In the genomic region with DNA sequence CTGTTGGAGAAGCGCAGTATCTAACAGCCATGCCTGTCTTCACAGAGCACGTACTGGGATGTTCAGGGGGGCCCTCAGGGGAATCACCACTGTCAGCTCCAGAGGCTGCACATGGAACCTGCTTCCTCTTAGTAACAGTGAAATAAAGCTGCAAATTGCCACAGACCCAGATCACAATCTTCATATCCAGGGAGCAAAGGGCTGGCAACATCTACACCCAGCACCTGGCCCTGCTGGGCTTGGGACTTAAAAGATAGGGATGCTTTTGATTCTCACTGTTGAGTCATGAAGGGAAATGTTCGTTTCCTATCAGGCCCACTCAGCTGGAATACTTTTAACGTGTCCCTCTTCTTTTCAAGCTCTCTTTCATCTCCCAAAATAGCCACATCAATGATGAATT, we compare ENCODE assay signal across 19 mouse cellular contexts.
DNase-seq lines count a peak whose midpoint lies in the region; ATAC-seq and TF ChIP-seq lines count a peak whose summit lies in the region.
"Had no signal": no experiment of that assay in that cellular context is flagged by ENCODE, and none has a peak within 500 bp of the region (broad histone marks: within the 10 kb centered on the region; RNA-seq: fewer than 3 reads in every experiment).

No protein-coding gene starts in this region.

- TF ChIP-seq CTCF in liver, postnatal 0 days (IDR thresholded peaks at IDR 0.05; ENCODE audit: low read depth): no peak

- H3K4me3 ChIP-seq in liver, embryonic 11.5 days (ENCODE audit: low read depth, low read length): no peak overlapping the region
- H3K4me3 ChIP-seq in liver, embryonic 12.5 days: no peak overlapping the region
- H3K4me3 ChIP-seq in liver, postnatal 0 days (ENCODE audit: low read depth, low read length): no peak overlapping the region
- H3K4me3 ChIP-seq in forebrain, embryonic 16.5 days (replicated peaks; ENCODE audit: low read length): no peak overlapping the region
- H3K4me3 ChIP-seq: embryonic facial prominence, embryonic 10.5 days; heart, embryonic 12.5 days; hindbrain, embryonic 15.5 days had no signal

- peaks cover 8% of the 10 kb centered on the region; the same call in 1 of the 2 replicates for H3K4me1 ChIP-seq in liver, embryonic 11.5 days (replicated peaks; ENCODE audit: control insufficient read depth, insufficient read depth, low read length)
- peaks cover 20% of the 10 kb centered on the region for H3K4me1 ChIP-seq in liver, embryonic 12.5 days
- no peaks in the 10 kb centered on the region for H3K4me1 ChIP-seq in liver, postnatal 0 days (ENCODE audit: insufficient read depth)
- no peaks in the 10 kb centered on the region; the same call in 1 of the 2 replicates for H3K4me1 ChIP-seq in forebrain, embryonic 16.5 days (replicated peaks; ENCODE audit: control insufficient read depth, insufficient read depth, low read length)
- H3K4me1 ChIP-seq: hindbrain, embryonic 15.5 days had no signal

- no peaks in the 10 kb centered on the region for H3K9me3 ChIP-seq in liver, embryonic 11.5 days (ENCODE audit: control insufficient read depth, low read length)
- no peaks in the 10 kb centered on the region for H3K9me3 ChIP-seq in liver, embryonic 12.5 days (replicated peaks)
- no peaks in the 10 kb centered on the region for H3K9me3 ChIP-seq in liver, postnatal 0 days (ENCODE audit: low read length)
- H3K9me3 ChIP-seq in forebrain, embryonic 16.5 days (ENCODE audit: control insufficient read depth, low read length): no peaks in the 10 kb centered on the region
- H3K9me3 ChIP-seq: embryonic facial prominence, embryonic 10.5 days; heart, embryonic 12.5 days; hindbrain, embryonic 15.5 days had no signal

- no peak overlapping the region for H3K27ac ChIP-seq in liver, embryonic 11.5 days (ENCODE audit: low read depth, low read length)
- H3K27ac ChIP-seq in liver, embryonic 12.5 days: no peak overlapping the region
- no peak overlapping the region for H3K27ac ChIP-seq in liver, postnatal 0 days (ENCODE audit: low read depth)
- H3K27ac ChIP-seq in forebrain, embryonic 16.5 days (ENCODE audit: low read length): no peak overlapping the region
- H3K27ac ChIP-seq: embryonic facial prominence, embryonic 10.5 days; hindbrain, embryonic 15.5 days had no signal

- WGBS in liver, embryonic 11.5 days: 48% methylated on average over 4 of the region's 4 CpGs
- 32% methylated on average over 4 of the region's 4 CpGs for WGBS in liver, embryonic 12.5 days (ENCODE audit: insufficient replicate concordance)
- WGBS in liver, postnatal 0 days (ENCODE audit: insufficient replicate concordance): 41% methylated on average over 4 of the region's 4 CpGs
- 61% methylated on average over 4 of the region's 4 CpGs for WGBS in forebrain, embryonic 16.5 days

- peak; percentile 45; the same call in 1 of the 2 replicates for ATAC-seq in liver, embryonic 11.5 days (replicated peaks; ENCODE audit: low FRiP score)
- no peak; the same call in 1 of the 2 replicates for ATAC-seq in liver, embryonic 12.5 days
- peak; percentile 36; the same call in 1 of the 2 replicates for ATAC-seq in liver, postnatal 0 days
- ATAC-seq in forebrain, embryonic 16.5 days: no peak
- ATAC-seq: forebrain, embryonic 14.5 days; intestine, embryonic 16.5 days had no signal

- H3K36me3 ChIP-seq in liver, embryonic 11.5 days (ENCODE audit: control insufficient read depth, insufficient read depth, low read length): no peaks in the 10 kb centered on the region
- no peaks in the 10 kb centered on the region for H3K36me3 ChIP-seq in liver, embryonic 12.5 days
- no peaks in the 10 kb centered on the region for H3K36me3 ChIP-seq in liver, postnatal 0 days (replicated peaks; ENCODE audit: insufficient read depth, low read length)
- H3K36me3 ChIP-seq in forebrain, embryonic 16.5 days (ENCODE audit: control insufficient read depth, insufficient read depth): no peaks in the 10 kb centered on the region
- H3K36me3 ChIP-seq: embryonic facial prominence, embryonic 10.5 days; heart, embryonic 12.5 days; hindbrain, embryonic 15.5 days had no signal

- no peaks in the 10 kb centered on the region for H3K27me3 ChIP-seq in liver, embryonic 11.5 days (replicated peaks; ENCODE audit: control insufficient read depth, insufficient read depth, low read length)
- no peaks in the 10 kb centered on the region for H3K27me3 ChIP-seq in liver, embryonic 12.5 days (replicated peaks)
- no peaks in the 10 kb centered on the region for H3K27me3 ChIP-seq in liver, postnatal 0 days (ENCODE audit: insufficient read depth, low read length)
- no peaks in the 10 kb centered on the region for H3K27me3 ChIP-seq in forebrain, embryonic 16.5 days (replicated peaks; ENCODE audit: control insufficient read depth, insufficient read depth, low read length)
- H3K27me3 ChIP-seq: CH12.LX; heart, embryonic 12.5 days; hindbrain, embryonic 15.5 days had no signal

- no peak for DNase-seq in liver, embryonic 11.5 days (ENCODE audit: low spot score)
- DNase-seq in MEL-GATA-1-ER (ENCODE audit: extremely low read depth, low read depth): peak; percentile 66
- DNase-seq in c-Kit-positive CD71-positive TER-119-positive erythroid progenitor cells, embryonic 14.5 days (ENCODE audit: low spot score): peak; percentile 41
- DNase-seq in liver, postnatal 0 days: no peak
- DNase-seq in heart, postnatal 25 days (ENCODE audit: low spot score): no peak
- DNase-seq in left cerebral cortex, adult 18-20 months (ENCODE audit: low spot score in 2 of 2): no peak
- DNase-seq: adrenal gland, postnatal 10 days; cerebellum, adult 2 months; cerebellum, postnatal 10 days; gastrocnemius, postnatal 10 days; heart, postnatal 36 days had no signal

- H3K4me2 ChIP-seq in liver, embryonic 11.5 days: no peak overlapping the region
- no peak overlapping the region for H3K4me2 ChIP-seq in liver, embryonic 12.5 days
- H3K4me2 ChIP-seq in liver, postnatal 0 days (ENCODE audit: low read depth, low read length): no peak overlapping the region
- no peak overlapping the region for H3K4me2 ChIP-seq in forebrain, embryonic 16.5 days (ENCODE audit: low read length)
- H3K4me2 ChIP-seq: heart, embryonic 12.5 days; hindbrain, embryonic 15.5 days had no signal

- TF ChIP-seq EP300 in liver, postnatal 0 days (IDR thresholded peaks at IDR 0.05; ENCODE audit: low read depth): peak; percentile 78

- H3K9ac ChIP-seq in liver, embryonic 11.5 days (ENCODE audit: low read depth, low read length): no peak overlapping the region
- no peak overlapping the region for H3K9ac ChIP-seq in liver, embryonic 12.5 days
- no peak overlapping the region for H3K9ac ChIP-seq in liver, postnatal 0 days (replicated peaks)
- no peak overlapping the region for H3K9ac ChIP-seq in forebrain, embryonic 16.5 days (replicated peaks; ENCODE audit: low read depth, low read length)
- H3K9ac ChIP-seq: heart, embryonic 12.5 days; hindbrain, embryonic 15.5 days had no signal

- intact Hi-C loops in heart, postnatal 25 days (cut with DNase I): no loop called here

Comparison
In these comparisons a context has a peak if more than half of its experiments do, and no peak if none do; other contexts are left out.
1. ATAC-seq: peak in liver, embryonic 11.5 days (single experiment) and liver, postnatal 0 days (single experiment); none in liver, embryonic 12.5 days (single experiment) and forebrain, embryonic 16.5 days (single experiment).
2. DNase-seq: peak in MEL-GATA-1-ER (single experiment) and c-Kit-positive CD71-positive TER-119-positive erythroid progenitor cells, embryonic 14.5 days (single experiment); none in liver, embryonic 11.5 days (single experiment), liver, postnatal 0 days (single experiment), heart, postnatal 25 days (single experiment) and left cerebral cortex, adult 18-20 months (0 of 2).